Mouse (Mus musculus) Muller cell, postnatal 12 days (primary cell): ENCODE measurements around the gene Nt5c3b.

Experiments
- DNase-seq: peaks from one replicate; pipeline ENCODE4 v3.0.0-alpha.2; 2015; ENCODE audit errors: inconsistent ontology term

The Nt5c3b gene

GRCm38 (mm10) chr11:100379311-100379710, 62.3 kb downstream of the Nt5c3b start:
- no peak for DNase-seq

GRCm38 (mm10) chr11:100378446-100378845, 63.2 kb downstream of the Nt5c3b start:
- no peak for DNase-seq

GRCm38 (mm10) chr11:100377989-100378388, 63.6 kb downstream of the Nt5c3b start:
- no peak for DNase-seq

- no peak for DNase-seq
Measured at GRCm38 (mm10) chr11:100376746-100377389, 64.7 kb downstream of the Nt5c3b start.

GRCm38 (mm10) chr11:100376005-100376404, 65.6 kb downstream of the Nt5c3b start:
- peak; percentile 18 for DNase-seq

- no peak for DNase-seq
Measured at GRCm38 (mm10) chr11:100375127-100375526, 66.5 kb downstream of the Nt5c3b start.
